Mouse (Mus musculus): Measurements from ENCODE around the gene Tmem245. TPM values are rescaled to one million over a fixed set of nuclear protein-coding genes. Genes with fewer than 3 reads are reported as not detected.
A peak's percentile ranks its signal among the peaks of the same experiment; 100 is the strongest.

Gene Tmem245
- polyA plus RNA-seq, 1 experiment from 2014 or later = 2.8 TPM

DNA sequence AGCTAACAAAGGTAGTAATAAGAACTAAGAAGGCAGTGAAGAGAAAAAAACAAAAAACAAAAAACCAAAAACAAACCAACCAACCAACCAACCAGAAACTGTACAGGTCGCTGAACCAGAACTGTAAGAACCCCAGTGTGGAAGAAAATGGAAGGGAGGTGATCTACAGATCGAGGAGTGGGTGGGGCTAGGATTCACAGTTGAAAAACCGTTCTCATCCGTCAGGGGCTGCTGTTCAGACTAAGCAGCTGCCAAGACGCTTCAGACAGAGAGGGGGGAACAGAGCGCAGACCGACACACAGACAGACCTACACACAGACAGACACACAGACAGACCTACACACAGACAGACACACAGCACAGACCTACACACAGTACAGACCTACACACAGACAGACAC, 104.7 kb downstream of the Tmem245 start:
- 58% methylated on average over 7 of the region's 7 CpGs for WGBS (ENCODE audit: insufficient replicate concordance)
- Histone ChIP-seq H3K36me3 (peaks cover 39% of the 10 kb centered on the region), H3K9me3 (replicated peaks) (no peaks in the 10 kb centered on the region), H3K4me2 (no peak overlapping the region), H3K27ac (peak overlapping the region; percentile 39; the same call in 1 of the 2 replicates), H3K9ac (no peak overlapping the region), H3K4me3 (replicated peaks) (no peak overlapping the region), H3K27me3 (no peaks in the 10 kb centered on the region), H3K4me1 (replicated peaks) (no peaks in the 10 kb centered on the region; the same call in 1 of the 2 replicates)
- DNase-seq = no peak
- ATAC-seq (ENCODE audit: low read depth) = no peak

DNA sequence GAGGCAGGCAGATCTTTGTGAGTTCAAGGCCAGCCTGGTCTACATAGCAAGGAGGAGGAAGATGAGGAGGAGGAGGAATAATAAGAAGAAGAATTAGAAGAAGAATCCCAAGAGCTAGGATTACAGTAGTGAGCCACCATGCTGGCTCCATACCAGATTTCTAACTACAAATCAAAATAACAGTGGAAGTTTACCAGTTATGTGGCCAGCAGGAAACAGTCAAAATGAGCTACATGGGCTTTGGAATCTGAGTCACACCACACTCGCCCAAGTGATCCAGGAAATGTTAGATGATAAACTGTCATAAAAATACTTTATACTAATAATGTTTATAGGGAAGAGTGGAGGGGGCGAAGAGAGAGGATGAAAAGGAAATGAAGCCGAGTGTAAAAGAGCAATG, 106.9 kb downstream of the Tmem245 start:
- no peak overlapping the region for H3K4me2 ChIP-seq
- ATAC-seq (ENCODE audit: low read depth) (no peak), DNase-seq (no peak)
- no peaks in the 10 kb centered on the region; the same call in 1 of the 2 replicates for H3K4me1 ChIP-seq (replicated peaks)
- no peaks in the 10 kb centered on the region for H3K27me3 ChIP-seq
- no peak overlapping the region for H3K4me3 ChIP-seq (replicated peaks)
- no peaks in the 10 kb centered on the region for H3K9me3 ChIP-seq (replicated peaks)
- 67% methylated on average over 3 of the region's 3 CpGs for WGBS (ENCODE audit: insufficient replicate concordance)
- H3K27ac ChIP-seq = no peak overlapping the region
- H3K36me3 ChIP-seq = peaks cover 40% of the 10 kb centered on the region
- no peak overlapping the region for H3K9ac ChIP-seq

DNA sequence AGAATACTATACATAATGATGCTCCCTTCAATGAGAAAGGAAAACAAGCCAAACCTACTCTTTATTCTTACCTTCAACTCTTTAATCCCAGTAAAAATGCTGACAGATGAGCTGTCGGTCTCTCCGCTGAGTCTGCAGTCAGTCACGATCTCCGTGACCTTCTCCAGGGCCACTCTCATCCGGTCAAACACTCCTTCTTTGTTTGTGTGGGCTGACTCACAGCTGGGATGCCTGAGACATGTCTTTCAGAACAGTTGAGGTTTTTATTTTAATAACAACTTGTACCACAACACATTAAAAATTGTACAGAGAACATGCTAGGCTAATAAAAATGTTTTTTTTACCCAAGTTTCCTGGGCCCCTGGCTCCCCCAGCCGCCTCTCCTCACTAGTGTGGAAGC, 109.6 kb downstream of the Tmem245 start:
- no peak overlapping the region for H3K4me2 ChIP-seq
- no peaks in the 10 kb centered on the region for H3K27me3 ChIP-seq

DNA sequence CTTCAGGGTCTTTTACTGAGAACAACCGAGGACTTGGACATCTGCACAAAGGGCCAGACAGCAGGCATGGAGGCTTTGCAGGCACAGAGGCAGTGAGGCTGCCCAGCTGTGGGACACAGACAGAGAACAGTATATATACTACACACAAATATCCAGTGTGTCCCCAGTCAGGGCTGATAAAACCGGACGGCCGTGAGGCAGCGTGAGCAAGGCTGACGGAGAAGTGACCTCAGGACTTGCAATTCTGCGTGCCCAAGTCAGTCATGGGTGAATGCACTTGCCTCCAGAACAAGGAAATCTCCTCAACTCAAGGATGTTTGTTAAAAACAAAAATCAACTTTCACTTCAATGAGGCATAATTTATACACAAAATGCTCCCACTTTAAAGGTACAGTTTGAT, 115.2 kb downstream of the Tmem245 start:
- DNase-seq (no peak), ATAC-seq (ENCODE audit: low read depth) (no peak)

More for the DNA sequence above, 109.6 kb downstream of the Tmem245 start:
- Histone ChIP-seq H3K36me3 (peaks cover 35% of the 10 kb centered on the region), H3K4me3 (replicated peaks) (no peak overlapping the region), H3K9ac (no peak overlapping the region), H3K9me3 (replicated peaks) (no peaks in the 10 kb centered on the region), H3K27ac (no peak overlapping the region), H3K4me1 (replicated peaks) (no peaks in the 10 kb centered on the region; the same call in 1 of the 2 replicates)
- ATAC-seq (ENCODE audit: low read depth) (no peak), DNase-seq (no peak)
- WGBS (ENCODE audit: insufficient replicate concordance) = 75% methylated on average over 6 of the region's 6 CpGs

DNA sequence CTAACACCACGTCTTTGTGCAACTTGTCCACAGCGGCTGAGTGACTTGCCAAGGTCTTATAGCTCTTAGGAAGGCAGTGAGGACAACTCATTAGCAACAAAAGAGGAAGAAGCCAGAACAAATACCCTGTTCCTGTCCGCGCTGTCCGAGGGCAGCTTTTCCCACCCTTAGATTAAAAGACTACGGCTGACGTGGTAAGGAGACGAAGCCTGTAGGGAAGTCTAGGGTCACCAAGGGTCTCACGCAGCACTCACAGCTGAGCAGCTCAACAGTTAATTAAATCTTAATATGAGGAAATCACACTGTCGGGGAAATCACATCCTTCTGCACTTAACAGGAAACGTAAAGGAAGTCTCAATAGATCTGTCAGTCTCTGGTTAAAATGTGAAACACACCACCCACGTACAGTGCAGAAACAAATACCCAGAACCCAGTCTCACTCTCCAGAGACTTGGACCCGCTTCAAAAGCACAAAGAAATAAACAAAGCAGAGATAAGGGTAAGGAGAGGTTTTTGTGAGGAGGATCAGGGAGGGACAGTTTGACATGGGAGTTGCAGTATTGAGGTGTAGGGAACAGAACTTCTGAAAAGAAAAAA, 116.1 kb downstream of the Tmem245 start:
- DNase-seq = no peak
- 43% methylated on average over 13 of the region's 13 CpGs for WGBS (ENCODE audit: insufficient replicate concordance)
- no peaks in the 10 kb centered on the region for H3K9me3 ChIP-seq (replicated peaks)
- no peak overlapping the region for H3K4me2 ChIP-seq
- no peak overlapping the region for H3K9ac ChIP-seq
- no peak overlapping the region for H3K27ac ChIP-seq
- no peak overlapping the region for H3K4me3 ChIP-seq (replicated peaks)
- no peaks in the 10 kb centered on the region for H3K4me1 ChIP-seq (replicated peaks)
- H3K36me3 ChIP-seq = peaks cover 32% of the 10 kb centered on the region
- no peaks in the 10 kb centered on the region for H3K27me3 ChIP-seq
- no peak for ATAC-seq (ENCODE audit: low read depth)

More for the DNA sequence above, 115.2 kb downstream of the Tmem245 start:
- WGBS (ENCODE audit: insufficient replicate concordance) = 79% methylated on average over 7 of the region's 7 CpGs
- Histone ChIP-seq H3K9me3 (replicated peaks) (no peaks in the 10 kb centered on the region), H3K27ac (no peak overlapping the region), H3K27me3 (no peaks in the 10 kb centered on the region), H3K4me3 (replicated peaks) (no peak overlapping the region), H3K4me2 (no peak overlapping the region), H3K4me1 (replicated peaks) (no peaks in the 10 kb centered on the region), H3K9ac (no peak overlapping the region), H3K36me3 (peaks cover 37% of the 10 kb centered on the region)

DNA sequence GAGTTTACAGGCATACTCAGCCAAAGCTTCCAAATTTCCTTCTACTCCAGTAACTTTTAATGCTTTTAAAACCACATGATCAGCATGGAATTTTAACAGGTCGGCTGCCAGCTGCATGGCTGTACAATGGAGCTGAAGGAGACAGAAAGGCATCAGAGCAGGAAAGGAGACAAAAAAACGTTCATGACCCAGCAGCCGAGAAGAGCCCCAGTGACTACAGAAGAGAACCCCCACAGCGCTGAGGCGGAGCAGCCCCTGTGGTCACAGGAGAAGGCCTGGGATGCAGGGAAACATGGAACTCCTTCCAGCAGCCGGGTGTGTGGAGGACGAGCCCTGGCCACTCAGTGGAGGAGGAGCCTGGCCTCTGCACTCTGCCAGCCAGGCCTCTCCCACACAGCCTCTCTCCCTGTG, 117.7 kb downstream of the Tmem245 start:
- Histone ChIP-seq H3K9me3 (replicated peaks) (no peaks in the 10 kb centered on the region), H3K4me1 (replicated peaks) (no peaks in the 10 kb centered on the region), H3K27ac (no peak overlapping the region), H3K27me3 (no peaks in the 10 kb centered on the region), H3K4me2 (no peak overlapping the region), H3K9ac (no peak overlapping the region), H3K36me3 (peaks cover 27% of the 10 kb centered on the region), H3K4me3 (replicated peaks) (no peak overlapping the region)
- 66% methylated on average over 7 of the region's 7 CpGs for WGBS (ENCODE audit: insufficient replicate concordance)
- DNase-seq (no peak), ATAC-seq (ENCODE audit: low read depth) (no peak)

DNA sequence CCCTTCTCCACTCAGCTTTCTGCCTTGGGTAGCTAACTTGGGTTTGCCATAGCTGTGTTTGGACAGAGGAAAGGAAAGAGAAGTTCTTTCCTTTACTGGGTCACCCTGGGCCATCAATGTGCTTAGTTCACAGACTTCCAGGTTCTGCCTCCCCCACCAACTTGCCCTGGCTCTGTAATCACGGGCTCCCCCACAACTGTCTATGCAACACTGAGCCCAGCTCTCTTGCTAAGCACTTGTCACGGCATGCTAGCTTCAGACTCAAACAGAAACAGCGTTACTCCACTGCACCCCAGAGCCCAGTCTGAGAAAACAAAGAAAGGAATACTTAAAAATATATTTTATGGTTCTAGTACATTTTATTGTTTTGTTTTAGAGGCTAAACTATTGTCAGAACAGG, 118.3 kb downstream of the Tmem245 start:
- no peak overlapping the region for H3K9ac ChIP-seq
- H3K27me3 ChIP-seq = no peaks in the 10 kb centered on the region
- peaks cover 26% of the 10 kb centered on the region for H3K36me3 ChIP-seq
- WGBS (ENCODE audit: insufficient replicate concordance) = 73% methylated on average over 3 of the region's 3 CpGs
- DNase-seq (no peak), ATAC-seq (ENCODE audit: low read depth) (no peak)
- no peak overlapping the region for H3K27ac ChIP-seq
- H3K9me3 ChIP-seq (replicated peaks) = no peaks in the 10 kb centered on the region
- H3K4me1 ChIP-seq (replicated peaks) = no peaks in the 10 kb centered on the region
- H3K4me3 ChIP-seq (replicated peaks) = no peak overlapping the region
- H3K4me2 ChIP-seq = no peak overlapping the region

DNA sequence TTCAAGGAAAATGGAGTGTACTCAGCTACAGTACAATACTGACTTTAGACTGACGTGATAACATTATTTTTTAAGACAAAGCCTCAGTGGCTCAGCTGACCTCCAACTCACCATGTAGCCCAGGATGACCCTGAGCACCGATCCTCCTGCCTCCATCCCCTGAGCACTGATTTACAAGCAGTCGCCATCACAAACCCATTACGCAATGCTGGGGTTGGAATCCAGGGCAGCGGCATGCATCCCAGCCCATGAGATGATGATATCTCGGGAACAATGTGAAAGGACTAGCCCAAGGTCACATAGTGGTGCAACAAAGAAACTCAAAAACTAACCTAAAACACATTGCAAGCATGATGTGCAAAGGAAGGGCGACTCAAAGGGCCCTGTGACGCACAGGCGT, 123.0 kb downstream of the Tmem245 start:
- DNase-seq (no peak), ATAC-seq (ENCODE audit: low read depth) (no peak)
- H3K4me3 ChIP-seq (replicated peaks) = no peak overlapping the region
- no peak overlapping the region for H3K9ac ChIP-seq
- no peaks in the 10 kb centered on the region for H3K27me3 ChIP-seq
- H3K27ac ChIP-seq = no peak overlapping the region
- no peaks in the 10 kb centered on the region for H3K9me3 ChIP-seq (replicated peaks)
- H3K36me3 ChIP-seq = peaks cover 11% of the 10 kb centered on the region
- WGBS (ENCODE audit: insufficient replicate concordance) = 80% methylated on average over 9 of the region's 9 CpGs
- H3K4me1 ChIP-seq (replicated peaks) = no peaks in the 10 kb centered on the region
- H3K4me2 ChIP-seq = no peak overlapping the region

DNA sequence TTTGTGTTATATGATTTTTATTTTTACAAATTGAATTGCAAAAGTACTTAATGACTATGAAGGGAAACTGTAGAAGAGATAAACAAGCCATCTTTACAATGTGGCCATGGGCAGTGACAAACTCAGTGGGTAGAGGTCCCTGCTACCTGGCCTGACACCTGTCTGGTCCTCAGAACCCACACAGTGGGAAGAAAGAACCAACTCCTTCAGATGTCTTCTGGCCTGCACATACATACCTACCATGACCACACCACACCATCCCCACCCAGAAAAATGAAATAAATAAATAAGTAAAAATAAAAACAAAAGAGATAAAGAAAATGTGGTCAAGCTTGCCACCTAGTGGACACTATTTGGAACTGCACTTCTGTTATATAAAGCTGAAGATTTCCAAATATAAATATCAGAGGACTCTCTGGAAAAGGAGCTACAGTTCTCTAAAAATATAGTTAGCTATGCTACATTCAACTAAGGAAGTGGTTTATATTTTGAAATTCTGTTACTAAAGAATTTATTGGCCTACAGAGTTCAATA, 127.2 kb downstream of the Tmem245 start:
- Histone ChIP-seq H3K4me3 (replicated peaks) (no peak overlapping the region), H3K36me3 (peaks cover 15% of the 10 kb centered on the region; the same call in 1 of the 2 replicates), H3K27me3 (no peaks in the 10 kb centered on the region), H3K4me1 (replicated peaks) (no peaks in the 10 kb centered on the region), H3K9me3 (replicated peaks) (no peaks in the 10 kb centered on the region), H3K9ac (no peak overlapping the region), H3K27ac (no peak overlapping the region), H3K4me2 (no peak overlapping the region)
- ATAC-seq (ENCODE audit: low read depth) (no peak), DNase-seq (no peak)

MicroRNAs encoded within 50 kb of the gene (microRNA counts, 519-probe panel; counts per million panel counts)
- microRNA mmu-miR-32 = 5,156 counts per million, percentile 54 among the panel's probes with 10 or more counts

Small RNAs within 50 kb of the gene (microRNA-seq; reads per million reads assigned to microRNA genes)
- 422 reads per million, percentile 67 among the genes with 10 or more reads in this experiment for gene Mir32

Other genes starting within 250 kb of the Tmem245 start
- not detected in 2 replicates for gene Gm26657, start 207.4 kb downstream of the Tmem245 start, polyA plus RNA-seq (2015; fragmentation: Nextera tagmentation; extraction: Ambion mirVana)
- not detected in 2 replicates for gene Actl7b, start 206.0 kb downstream of the Tmem245 start, polyA plus RNA-seq (2015; fragmentation: Nextera tagmentation; extraction: Ambion mirVana)
- gene Actl7a, start 204.0 kb downstream of the Tmem245 start, polyA plus RNA-seq (2015; fragmentation: Nextera tagmentation; extraction: Ambion mirVana) = not detected in 2 replicates
- gene Elp1, start 145.1 kb downstream of the Tmem245 start, polyA plus RNA-seq (2015; fragmentation: Nextera tagmentation; extraction: Ambion mirVana) = 14.8 and 15.7 TPM in 2 replicates
- gene Fam206a, start 145.1 kb downstream of the Tmem245 start, polyA plus RNA-seq (2015; fragmentation: Nextera tagmentation; extraction: Ambion mirVana) = 5.9 and 8.0 TPM in 2 replicates
- gene Ctnnal1, start 82.2 kb downstream of the Tmem245 start, polyA plus RNA-seq (2015; fragmentation: Nextera tagmentation; extraction: Ambion mirVana) = 9.5 and 11.2 TPM in 2 replicates
- gene Frrs1l, start 43.0 kb upstream of the Tmem245 start, polyA plus RNA-seq (2015; fragmentation: Nextera tagmentation; extraction: Ambion mirVana) = 0.09 TPM in 2 replicates
- gene Epb41l4b, start 196.0 kb upstream of the Tmem245 start, polyA plus RNA-seq (2015; fragmentation: Nextera tagmentation; extraction: Ambion mirVana) = 1.3 and 1.5 TPM in 2 replicates